Mouse (Mus musculus) embryonic facial prominence, embryonic 13.5 days (tissue): Measurements from ENCODE around the gene Ttc39d. TPM values are rescaled to one million over a fixed set of nuclear protein-coding genes. Genes with fewer than 3 reads are reported as not detected.

Experiments used
- ATAC-seq: fragments of 200-750 bp; cut with Nextera tagmentation; 2 replicates; pipeline ENCODE4 v1.8.0; 2017; ENCODE audit warnings: low read depth; ENCODE audit not compliant: insufficient number of reproducible peaks, insufficient read depth, low FRiP score, low TSS enrichment
- H3K27ac ChIP-seq: fragments of 300-500 bp; sonication (generic); 2 replicates; pipeline ENCODE4 v1.5.1; 2015; ENCODE audit warnings: moderate library complexity, mild to moderate bottlenecking, inconsistent platforms
- H3K27me3 ChIP-seq: fragments of 300-500 bp; sonication (generic); 2 replicates; pipeline ENCODE4 v1.6.1; 2015; ENCODE audit warnings: mild to moderate bottlenecking, inconsistent platforms
- H3K36me3 ChIP-seq: fragments of 300-500 bp; sonication (generic); 2 replicates; pipeline ENCODE4 v1.6.1; 2015; ENCODE audit warnings: mild to moderate bottlenecking, inconsistent platforms
- H3K4me1 ChIP-seq: fragments of 300-500 bp; sonication (generic); 2 replicates; pipeline ENCODE4 v1.6.1; 2015; ENCODE audit warnings: inconsistent platforms
- H3K4me2 ChIP-seq: fragments of 300-500 bp; sonication (generic); 2 replicates; pipeline ENCODE4 v1.6.1; 2015; ENCODE audit warnings: moderate library complexity, mild to moderate bottlenecking, inconsistent platforms
- H3K4me3 ChIP-seq: fragments of 300-500 bp; sonication (generic); 2 replicates; pipeline ENCODE4 v1.5.1; 2015; ENCODE audit warnings: mild to moderate bottlenecking, inconsistent platforms
- H3K9ac ChIP-seq: fragments of 300-500 bp; sonication (generic); 2 replicates; pipeline ENCODE4 v1.6.1; 2015; ENCODE audit warnings: mild to moderate bottlenecking, inconsistent platforms
- H3K9me3 ChIP-seq: fragments of 300-500 bp; sonication (generic); 2 replicates; pipeline ENCODE4 v1.6.1; 2016; ENCODE audit warnings: inconsistent platforms
- WGBS: fragments of 180-500 bp; shearing (Covaris S2); methylation state at CpG from one replicate; pipeline ENCODE4 v1.1.7; 2015; ENCODE audit warnings: mixed read lengths; 5-methylcytosine and 5-hydroxymethylcytosine counted together
- polyA plus RNA-seq: library from polyadenylated mRNA; unstranded; fragments of >200 nt; fragmentation: Nextera tagmentation; extraction: Ambion mirVana; gene quantifications from 2 replicates; pipeline ENCODE4 v1.2.1, GENCODE M21; 2015

The Ttc39d gene
- 0.12 TPM in 1 of 2 replicates, not detected in the other for polyA plus RNA-seq

- peak within 1 kb of the TSS; percentile 90 for H3K4me3 ChIP-seq
- peak; percentile 90 for ATAC-seq
- H3K4me1 ChIP-seq, result peaks cover 9% of the 10 kb centered on the region
- H3K4me2 ChIP-seq, result peak within 1 kb of the TSS; percentile 88
- H3K36me3 ChIP-seq, result peaks cover 28% of the 10 kb centered on the region
- H3K9me3 ChIP-seq, result no peaks in the 10 kb centered on the region
- H3K27me3 ChIP-seq, result no peaks in the 10 kb centered on the region
- WGBS, result under 1% methylated on average over 95 of the region's 95 CpGs
- H3K27ac ChIP-seq, result peak within 1 kb of the TSS; percentile 99
- H3K9ac ChIP-seq, result peak within 1 kb of the TSS; percentile 98
Observed at GRCm38 (mm10) chr17:80206671-80207581, at the start of gene Ttc39d, which contains the start of gene Srsf7. Ttc39d (plus strand) TSS chr17:80207460. Srsf7 (minus strand) TSS chr17:80207307.

GRCm38 (mm10) chr17:80157489-80157888, 49.8 kb upstream of the Ttc39d start:
- H3K27ac ChIP-seq, result no peak overlapping the region
- H3K9me3 ChIP-seq, result no peaks in the 10 kb centered on the region
- ATAC-seq, result no peak
- H3K36me3 ChIP-seq, result no peaks in the 10 kb centered on the region
- H3K4me3 ChIP-seq, result no peak overlapping the region
- H3K27me3 ChIP-seq, result no peaks in the 10 kb centered on the region
- H3K9ac ChIP-seq, result no peak overlapping the region
- 88% methylated on average over 6 of the region's 6 CpGs for WGBS
- H3K4me1 ChIP-seq, result no peaks in the 10 kb centered on the region
- no peak overlapping the region for H3K4me2 ChIP-seq

- Histone ChIP-seq H3K4me3 (no peak overlapping the region), H3K4me2 (no peak overlapping the region), H3K9ac (no peak overlapping the region), H3K36me3 (no peaks in the 10 kb centered on the region), H3K4me1 (no peaks in the 10 kb centered on the region), H3K27ac (no peak overlapping the region), H3K9me3 (no peaks in the 10 kb centered on the region), H3K27me3 (no peaks in the 10 kb centered on the region)
- no peak for ATAC-seq
- 66% methylated on average over 5 of the region's 5 CpGs for WGBS
Observed at GRCm38 (mm10) chr17:80160454-80160853, 46.8 kb upstream of the Ttc39d start.

GRCm38 (mm10) chr17:80163991-80164390, 43.3 kb upstream of the Ttc39d start:
- H3K4me2 ChIP-seq, result no peak overlapping the region
- H3K36me3 ChIP-seq, result no peaks in the 10 kb centered on the region
- H3K4me1 ChIP-seq, result peaks cover 16% of the 10 kb centered on the region
- WGBS, result 88% methylated on average over 8 of the region's 8 CpGs
- no peaks in the 10 kb centered on the region for H3K27me3 ChIP-seq
- no peaks in the 10 kb centered on the region for H3K9me3 ChIP-seq
- H3K4me3 ChIP-seq, result no peak overlapping the region
- H3K27ac ChIP-seq, result no peak overlapping the region
- ATAC-seq, result no peak
- H3K9ac ChIP-seq, result no peak overlapping the region

- Histone ChIP-seq H3K4me3 (no peak overlapping the region), H3K9me3 (no peaks in the 10 kb centered on the region), H3K9ac (no peak overlapping the region), H3K36me3 (no peaks in the 10 kb centered on the region), H3K4me2 (no peak overlapping the region), H3K27me3 (no peaks in the 10 kb centered on the region), H3K4me1 (peaks cover 16% of the 10 kb centered on the region), H3K27ac (no peak overlapping the region)
- 62% methylated on average over 6 of the region's 6 CpGs for WGBS
- ATAC-seq, result no peak
Observed at GRCm38 (mm10) chr17:80165741-80166140, 41.5 kb upstream of the Ttc39d start.

- no peak overlapping the region for H3K4me3 ChIP-seq
- H3K27me3 ChIP-seq, result no peaks in the 10 kb centered on the region
- no peak overlapping the region for H3K9ac ChIP-seq
- no peaks in the 10 kb centered on the region for H3K9me3 ChIP-seq
- H3K4me2 ChIP-seq, result no peak overlapping the region
- no peak overlapping the region for H3K27ac ChIP-seq
- WGBS, result 86% methylated on average over 6 of the region's 6 CpGs
- no peaks in the 10 kb centered on the region for H3K36me3 ChIP-seq
- peaks cover 16% of the 10 kb centered on the region for H3K4me1 ChIP-seq
- no peak for ATAC-seq
Observed at GRCm38 (mm10) chr17:80166346-80166745, 40.9 kb upstream of the Ttc39d start.

- Histone ChIP-seq H3K4me2 (no peak overlapping the region), H3K27me3 (no peaks in the 10 kb centered on the region), H3K9me3 (no peaks in the 10 kb centered on the region), H3K27ac (no peak overlapping the region), H3K9ac (no peak overlapping the region), H3K36me3 (no peaks in the 10 kb centered on the region), H3K4me1 (peaks cover 16% of the 10 kb centered on the region), H3K4me3 (no peak overlapping the region)
- WGBS, result 33% methylated on average over 4 of the region's 4 CpGs
- no peak for ATAC-seq
Observed at GRCm38 (mm10) chr17:80167436-80167835, 39.8 kb upstream of the Ttc39d start.

- H3K27ac ChIP-seq, result no peak overlapping the region
- no peak overlapping the region for H3K4me3 ChIP-seq
- no peaks in the 10 kb centered on the region for H3K36me3 ChIP-seq
- no peak overlapping the region for H3K9ac ChIP-seq
- peak overlapping the region; percentile 45 for H3K4me2 ChIP-seq
- ATAC-seq, result no peak
- 32% methylated on average over 7 of the region's 7 CpGs for WGBS
- no peaks in the 10 kb centered on the region for H3K27me3 ChIP-seq
- H3K9me3 ChIP-seq, result no peaks in the 10 kb centered on the region
- H3K4me1 ChIP-seq, result peaks cover 16% of the 10 kb centered on the region
Observed at GRCm38 (mm10) chr17:80167851-80168251, 39.4 kb upstream of the Ttc39d start.

GRCm38 (mm10) chr17:80168425-80169182, 38.7 kb upstream of the Ttc39d start:
- Histone ChIP-seq H3K4me3 (peak overlapping the region; percentile 8; the same call in 1 of the 2 replicates), H3K27ac (0 out of 2 replicates have a peak overlapping the region, but pooled peaks have one; percentile 35), H3K4me2 (peak overlapping the region; percentile 45), H3K4me1 (peaks cover 16% of the 10 kb centered on the region), H3K36me3 (no peaks in the 10 kb centered on the region), H3K9ac (peak overlapping the region; percentile 44; the same call in 1 of the 2 replicates), H3K27me3 (no peaks in the 10 kb centered on the region), H3K9me3 (no peaks in the 10 kb centered on the region)
- WGBS, result 25% methylated on average over 16 of the region's 16 CpGs
- peak; percentile 53; the same call in 1 of the 2 replicates for ATAC-seq

GRCm38 (mm10) chr17:80169792-80170191, 37.5 kb upstream of the Ttc39d start:
- H3K36me3 ChIP-seq, result no peaks in the 10 kb centered on the region
- WGBS, result 91% methylated on average over 6 of the region's 6 CpGs

GRCm38 (mm10) chr17:80170951-80171350, 36.3 kb upstream of the Ttc39d start:
- ATAC-seq, result no peak
- no peak overlapping the region for H3K9ac ChIP-seq
- no peaks in the 10 kb centered on the region for H3K9me3 ChIP-seq
- 89% methylated on average over 7 of the region's 7 CpGs for WGBS
- peaks cover 16% of the 10 kb centered on the region for H3K4me1 ChIP-seq
- H3K27ac ChIP-seq, result no peak overlapping the region
- H3K4me3 ChIP-seq, result no peak overlapping the region
- no peak overlapping the region for H3K4me2 ChIP-seq
- no peaks in the 10 kb centered on the region for H3K27me3 ChIP-seq
- H3K36me3 ChIP-seq, result no peaks in the 10 kb centered on the region

More at GRCm38 (mm10) chr17:80169792-80170191, 37.5 kb upstream of the Ttc39d start:
- Histone ChIP-seq H3K9ac (no peak overlapping the region), H3K4me1 (peaks cover 16% of the 10 kb centered on the region), H3K9me3 (no peaks in the 10 kb centered on the region), H3K4me3 (no peak overlapping the region), H3K4me2 (no peak overlapping the region), H3K27me3 (no peaks in the 10 kb centered on the region), H3K27ac (no peak overlapping the region)
- no peak for ATAC-seq
